Mouse (Mus musculus): Measurements from ENCODE around the gene Gm49380. TPM values are rescaled to one million over a fixed set of nuclear protein-coding genes. Genes with fewer than 3 reads are reported as not detected.

Gm49380 gene
- polyA plus RNA-seq, 1 experiment from 2014 or later = 0.14 TPM

- H3K27ac ChIP-seq (ENCODE audit: low read depth, low read length) = no peak overlapping the region
- no peaks in the 10 kb centered on the region; the same call in 1 of the 2 replicates for H3K36me3 ChIP-seq (ENCODE audit: control insufficient read depth, insufficient read depth, low read length)
- peaks cover 24% of the 10 kb centered on the region for H3K4me1 ChIP-seq (ENCODE audit: control insufficient read depth, insufficient read depth, low read depth, low read length)
- no peak for ATAC-seq
- H3K4me3 ChIP-seq (ENCODE audit: low read length) = no peak overlapping the region
- H3K4me2 ChIP-seq (ENCODE audit: low read length) = no peak overlapping the region
- H3K27me3 ChIP-seq (replicated peaks; ENCODE audit: control insufficient read depth, insufficient read depth, low read length) = peaks cover 13% of the 10 kb centered on the region
- no peaks in the 10 kb centered on the region for H3K9me3 ChIP-seq (ENCODE audit: control insufficient read depth, low read length)
- H3K9ac ChIP-seq (ENCODE audit: low read depth, low read length) = no peak overlapping the region
- 53% methylated on average over 10 of the region's 10 CpGs for WGBS
Observed at GRCm38 (mm10) chr9:44086960-44087359, 26.3 kb downstream of the Gm49380 start.

- no peaks in the 10 kb centered on the region for H3K9me3 ChIP-seq (ENCODE audit: control insufficient read depth, low read length)
- 56% methylated on average over 15 of the region's 15 CpGs for WGBS
- H3K4me3 ChIP-seq (ENCODE audit: low read length) = peak overlapping the region; percentile 64; the same call in 1 of the 2 replicates
- peak; percentile 38; the same call in 1 of the 2 replicates for ATAC-seq
- H3K9ac ChIP-seq (ENCODE audit: low read depth, low read length) = no peak overlapping the region
- peaks cover 24% of the 10 kb centered on the region for H3K4me1 ChIP-seq (ENCODE audit: control insufficient read depth, insufficient read depth, low read depth, low read length)
- no peaks in the 10 kb centered on the region; the same call in 1 of the 2 replicates for H3K36me3 ChIP-seq (ENCODE audit: control insufficient read depth, insufficient read depth, low read length)
- peaks cover 13% of the 10 kb centered on the region for H3K27me3 ChIP-seq (replicated peaks; ENCODE audit: control insufficient read depth, insufficient read depth, low read length)
- H3K27ac ChIP-seq (ENCODE audit: low read depth, low read length) = no peak overlapping the region
- H3K4me2 ChIP-seq (ENCODE audit: low read length) = peak overlapping the region; percentile 100
Observed at GRCm38 (mm10) chr9:44085741-44086665, 27.3 kb downstream of the Gm49380 start.

- Histone ChIP-seq H3K9me3 (ENCODE audit: control insufficient read depth, low read length) (no peaks in the 10 kb centered on the region), H3K27me3 (replicated peaks; ENCODE audit: control insufficient read depth, insufficient read depth, low read length) (peaks cover 13% of the 10 kb centered on the region), H3K4me1 (ENCODE audit: control insufficient read depth, insufficient read depth, low read depth, low read length) (peaks cover 24% of the 10 kb centered on the region), H3K9ac (ENCODE audit: low read depth, low read length) (peak overlapping the region; percentile 76), H3K36me3 (ENCODE audit: control insufficient read depth, insufficient read depth, low read length) (no peaks in the 10 kb centered on the region), H3K4me2 (ENCODE audit: low read length) (peak overlapping the region; percentile 100), H3K27ac (ENCODE audit: low read depth, low read length) (no peak overlapping the region), H3K4me3 (ENCODE audit: low read length) (peak overlapping the region; percentile 64)
- ATAC-seq = peak; percentile 16; the same call in 1 of the 2 replicates
- WGBS = 3% methylated on average over 10 of the region's 10 CpGs
Observed at GRCm38 (mm10) chr9:44085276-44085675, 28.0 kb downstream of the Gm49380 start.

GRCm38 (mm10) chr9:44084659-44085229 is 28.6 kb downstream of the Gm49380 start:
- Histone ChIP-seq H3K4me3 (ENCODE audit: low read length) (peak overlapping the region; percentile 64), H3K27me3 (replicated peaks; ENCODE audit: control insufficient read depth, insufficient read depth, low read length) (peaks cover 13% of the 10 kb centered on the region), H3K36me3 (ENCODE audit: control insufficient read depth, insufficient read depth, low read length) (no peaks in the 10 kb centered on the region), H3K9ac (ENCODE audit: low read depth, low read length) (peak overlapping the region; percentile 76), H3K9me3 (ENCODE audit: control insufficient read depth, low read length) (no peaks in the 10 kb centered on the region), H3K4me2 (ENCODE audit: low read length) (peak overlapping the region; percentile 100), H3K27ac (ENCODE audit: low read depth, low read length) (no peak overlapping the region), H3K4me1 (ENCODE audit: control insufficient read depth, insufficient read depth, low read depth, low read length) (peaks cover 24% of the 10 kb centered on the region)
- 0% methylated on average over 53 of the region's 62 CpGs for WGBS
- peak; percentile 58 for ATAC-seq

- peaks cover 26% of the 10 kb centered on the region for H3K4me1 ChIP-seq (ENCODE audit: control insufficient read depth, insufficient read depth, low read depth, low read length)
- H3K4me3 ChIP-seq (ENCODE audit: low read length) = peak overlapping the region; percentile 64
- no peak overlapping the region for H3K27ac ChIP-seq (ENCODE audit: low read depth, low read length)
- 0 out of 2 replicates have a peak, but pooled peaks have one; percentile 6 for ATAC-seq
- peak overlapping the region; percentile 100 for H3K4me2 ChIP-seq (ENCODE audit: low read length)
- 2% methylated on average over 14 of the region's 14 CpGs for WGBS
- peaks cover 13% of the 10 kb centered on the region for H3K27me3 ChIP-seq (replicated peaks; ENCODE audit: control insufficient read depth, insufficient read depth, low read length)
- H3K9me3 ChIP-seq (ENCODE audit: control insufficient read depth, low read length) = no peaks in the 10 kb centered on the region
- peak overlapping the region; percentile 76 for H3K9ac ChIP-seq (ENCODE audit: low read depth, low read length)
- H3K36me3 ChIP-seq (ENCODE audit: control insufficient read depth, insufficient read depth, low read length) = no peaks in the 10 kb centered on the region
Observed at GRCm38 (mm10) chr9:44084236-44084635, 29.1 kb downstream of the Gm49380 start.

GRCm38 (mm10) chr9:44083392-44084121 is 29.7 kb downstream of the Gm49380 start:
- 12% methylated on average over 23 of the region's 23 CpGs for WGBS
- Histone ChIP-seq H3K27me3 (replicated peaks; ENCODE audit: control insufficient read depth, insufficient read depth, low read length) (peaks cover 13% of the 10 kb centered on the region), H3K9ac (ENCODE audit: low read depth, low read length) (no peak overlapping the region), H3K4me1 (ENCODE audit: control insufficient read depth, insufficient read depth, low read depth, low read length) (peaks cover 29% of the 10 kb centered on the region), H3K9me3 (ENCODE audit: control insufficient read depth, low read length) (no peaks in the 10 kb centered on the region), H3K4me3 (ENCODE audit: low read length) (peak overlapping the region; percentile 64), H3K27ac (ENCODE audit: low read depth, low read length) (no peak overlapping the region), H3K4me2 (ENCODE audit: low read length) (peak overlapping the region; percentile 100), H3K36me3 (ENCODE audit: control insufficient read depth, insufficient read depth, low read length) (no peaks in the 10 kb centered on the region)
- no peak for ATAC-seq

- 89% methylated on average over 5 of the region's 5 CpGs for WGBS
- H3K4me2 ChIP-seq (ENCODE audit: low read length) = no peak overlapping the region
- H3K4me1 ChIP-seq (ENCODE audit: control insufficient read depth, insufficient read depth, low read depth, low read length) = peaks cover 27% of the 10 kb centered on the region
- peaks cover 9% of the 10 kb centered on the region for H3K27me3 ChIP-seq (replicated peaks; ENCODE audit: control insufficient read depth, insufficient read depth, low read length)
- no peaks in the 10 kb centered on the region for H3K9me3 ChIP-seq (ENCODE audit: control insufficient read depth, low read length)
- H3K4me3 ChIP-seq (ENCODE audit: low read length) = no peak overlapping the region
- no peak for ATAC-seq
- H3K27ac ChIP-seq (ENCODE audit: low read depth, low read length) = no peak overlapping the region
- H3K36me3 ChIP-seq (ENCODE audit: control insufficient read depth, insufficient read depth, low read length) = no peaks in the 10 kb centered on the region
- H3K9ac ChIP-seq (ENCODE audit: low read depth, low read length) = no peak overlapping the region
Observed at GRCm38 (mm10) chr9:44082266-44082665, 31.0 kb downstream of the Gm49380 start.

GRCm38 (mm10) chr9:44081581-44081980 is 31.7 kb downstream of the Gm49380 start:
- H3K36me3 ChIP-seq (ENCODE audit: control insufficient read depth, insufficient read depth, low read length) = no peaks in the 10 kb centered on the region
- H3K4me2 ChIP-seq (ENCODE audit: low read length) = no peak overlapping the region
- peaks cover 27% of the 10 kb centered on the region for H3K4me1 ChIP-seq (ENCODE audit: control insufficient read depth, insufficient read depth, low read depth, low read length)
- no peaks in the 10 kb centered on the region for H3K9me3 ChIP-seq (ENCODE audit: control insufficient read depth, low read length)
- ATAC-seq = no peak
- no peak overlapping the region for H3K27ac ChIP-seq (ENCODE audit: low read depth, low read length)
- no peak overlapping the region for H3K4me3 ChIP-seq (ENCODE audit: low read length)
- WGBS = 78% methylated on average over 5 of the region's 5 CpGs
- no peak overlapping the region for H3K9ac ChIP-seq (ENCODE audit: low read depth, low read length)
- H3K27me3 ChIP-seq (replicated peaks; ENCODE audit: control insufficient read depth, insufficient read depth, low read length) = peaks cover 6% of the 10 kb centered on the region
